ENCODE assay signal across 9 mouse cellular contexts in the genomic region with DNA sequence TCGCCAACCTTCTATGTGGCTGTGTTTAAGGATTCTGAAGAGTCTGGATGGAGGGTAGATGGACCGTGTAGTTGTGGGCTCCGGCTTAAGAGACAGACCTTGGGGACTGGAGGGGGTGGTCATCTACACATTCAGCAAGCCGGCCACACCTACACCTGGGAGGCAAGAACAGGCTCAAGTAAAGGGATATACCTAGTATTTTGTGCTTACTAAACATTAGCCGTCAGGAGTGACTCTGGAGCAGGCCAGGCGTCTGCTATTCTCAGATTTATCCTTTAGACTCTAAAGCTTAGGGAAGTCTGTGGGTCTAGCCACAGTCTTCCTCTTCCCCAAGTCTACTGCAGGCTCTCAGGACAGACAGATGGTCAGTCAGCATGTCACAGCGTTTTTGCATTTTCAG. TPM values are rescaled to one million over a fixed set of nuclear protein-coding genes. Genes with fewer than 3 reads are reported as not detected.
DNase-seq lines count a peak whose midpoint lies in the region; ATAC-seq and TF ChIP-seq lines count a peak whose summit lies in the region.
"Had no signal": no experiment of that assay in that cellular context is flagged by ENCODE, and none has a peak within 500 bp of the region (broad histone marks: within the 10 kb centered on the region; RNA-seq: fewer than 3 reads in every experiment).

No protein-coding gene starts in this region.

- peak overlapping the region; percentile 88 for H3K4me3 ChIP-seq in left cerebral cortex, adult 2 months
- H3K4me3 ChIP-seq in embryonic facial prominence, embryonic 12.5 days: peak overlapping the region; percentile 76
- peak overlapping the region; percentile 82 for H3K4me3 ChIP-seq in limb, embryonic 10.5 days
- peak overlapping the region; percentile 85 for H3K4me3 ChIP-seq in neural tube, embryonic 14.5 days (ENCODE audit: low read depth, low read length)

- H3K27ac ChIP-seq in left cerebral cortex, adult 2 months: peak overlapping the region; percentile 97; the same call in 1 of the 2 replicates
- no peak overlapping the region; the same call in 1 of the 2 replicates for H3K27ac ChIP-seq in embryonic facial prominence, embryonic 12.5 days
- H3K27ac ChIP-seq in limb, embryonic 10.5 days: peak overlapping the region; percentile 92
- no peak overlapping the region for H3K27ac ChIP-seq in neural tube, embryonic 14.5 days (ENCODE audit: low read depth, low read length)

- no peak for ATAC-seq in embryonic facial prominence, embryonic 12.5 days (ENCODE audit: insufficient number of reproducible peaks, insufficient read depth, low FRiP score, low TSS enrichment)
- ATAC-seq in neural tube, embryonic 14.5 days (ENCODE audit: low read depth): no peak
- ATAC-seq in megakaryocyte-erythroid progenitor cell, adult 5-6 weeks (replicated peaks; ENCODE audit: low FRiP score, low TSS enrichment, poor library complexity, severe bottlenecking): no peak

- peaks cover 9% of the 10 kb centered on the region for H3K4me1 ChIP-seq in embryonic facial prominence, embryonic 12.5 days
- H3K4me1 ChIP-seq in limb, embryonic 10.5 days: peaks cover 15% of the 10 kb centered on the region
- peaks cover 5% of the 10 kb centered on the region for H3K4me1 ChIP-seq in neural tube, embryonic 14.5 days (ENCODE audit: control insufficient read depth, insufficient read depth, low read length)

- intact Hi-C loops in left cerebral cortex, adult 2 months (cut with DNase I): loop anchor here (5.0 kb wide), 1 partner anchor 91 kb away; the partner anchor contains the start of gene Chst10
- intact Hi-C loops in left cerebral cortex, postnatal 4 days (cut with DNase I): loop anchor here (10.0 kb wide), 1 partner anchor 94 kb away; the partner anchor contains the start of gene Chst10

- WGBS in embryonic facial prominence, embryonic 12.5 days: 41% methylated on average over 7 of the region's 7 CpGs
- 38% methylated on average over 7 of the region's 7 CpGs for WGBS in limb, embryonic 10.5 days
- 44% methylated on average over 7 of the region's 7 CpGs for WGBS in neural tube, embryonic 14.5 days

- no peaks in the 10 kb centered on the region for H3K27me3 ChIP-seq in embryonic facial prominence, embryonic 12.5 days
- H3K27me3 ChIP-seq in limb, embryonic 10.5 days (ENCODE audit: low read depth, poor library complexity, severe bottlenecking): no peaks in the 10 kb centered on the region
- H3K27me3 ChIP-seq in neural tube, embryonic 14.5 days (ENCODE audit: control insufficient read depth, insufficient read depth, low read length): no peaks in the 10 kb centered on the region

- H3K4me2 ChIP-seq in embryonic facial prominence, embryonic 12.5 days (replicated peaks): peak overlapping the region; percentile 77
- peak overlapping the region; percentile 86 for H3K4me2 ChIP-seq in neural tube, embryonic 14.5 days (ENCODE audit: low read depth, low read length)

- no peak for TF ChIP-seq CTCF in left cerebral cortex, adult 2 months (IDR thresholded peaks at IDR 0.05)

- peak overlapping the region; percentile 67 for H3K9ac ChIP-seq in embryonic facial prominence, embryonic 12.5 days
- peak overlapping the region; percentile 78 for H3K9ac ChIP-seq in neural tube, embryonic 14.5 days (replicated peaks; ENCODE audit: low read depth, low read length)

- H3K36me3 ChIP-seq in embryonic facial prominence, embryonic 12.5 days: peaks cover 21% of the 10 kb centered on the region
- peaks cover 25% of the 10 kb centered on the region for H3K36me3 ChIP-seq in limb, embryonic 10.5 days
- no peaks in the 10 kb centered on the region for H3K36me3 ChIP-seq in neural tube, embryonic 14.5 days (ENCODE audit: control insufficient read depth, insufficient read depth, low read length)

- H3K9me3 ChIP-seq in embryonic facial prominence, embryonic 12.5 days: no peaks in the 10 kb centered on the region
- H3K9me3 ChIP-seq in limb, embryonic 10.5 days (replicated peaks): no peaks in the 10 kb centered on the region
- no peaks in the 10 kb centered on the region for H3K9me3 ChIP-seq in neural tube, embryonic 14.5 days (ENCODE audit: control insufficient read depth, low read length)

- DNase-seq in left cerebral cortex, adult 2 months (ENCODE audit: extremely low spot score in 1 of 2, low spot score in 2 of 2): no peak
- no peak for DNase-seq in left cerebral cortex, postnatal 4 days
- no peak for DNase-seq in limb, embryonic 10.5 days (ENCODE audit: low spot score)
- no peak for DNase-seq in layer of hippocampus, postnatal 36 days
- DNase-seq in c-Kit-positive CD71-positive TER-119-positive erythroid progenitor cells, embryonic 14.5 days (ENCODE audit: low spot score): no peak

RNA-seq across cellular contexts. Expression of gene Pdcl3, which starts 2.9 kb away (rescaled TPM):
- total RNA-seq in left cerebral cortex, adult 2 months (2021): 10 to 100 TPM; 32.2 to 40.8 TPM
- 10 to 100 TPM; 64.4 to 68.7 TPM for total RNA-seq in left cerebral cortex, postnatal 4 days (2021)
- 151 and 165 TPM in 2 replicates for polyA plus RNA-seq in embryonic facial prominence, embryonic 12.5 days (2016; fragmentation: Nextera tagmentation; extraction: Ambion mirVana)
- 148 and 150 TPM in 2 replicates for polyA plus RNA-seq in limb, embryonic 10.5 days (2016; fragmentation: Nextera tagmentation; extraction: Ambion mirVana)
- 167 and 168 TPM in 2 replicates for polyA plus RNA-seq in neural tube, embryonic 14.5 days (2014; fragmentation: Nextera tagmentation; extraction: Ambion mirVana)
- 38.1 and 43.7 TPM in 2 replicates for total RNA-seq in megakaryocyte-erythroid progenitor cell, adult 5-6 weeks (2014; fragmentation: Nextera tagmentation)
- total RNA-seq in megakaryocyte-erythroid progenitor cell, adult 5-6 weeks (2017): 36.6 and 60.5 TPM in 2 replicates
- total RNA-seq in layer of hippocampus, postnatal 36 days (2021): 10 to 100 TPM; 32.5 to 35.9 TPM

RNA-seq across cellular contexts. Expression of gene Nms, which starts 49.4 kb away (rescaled TPM):
- total RNA-seq in left cerebral cortex, adult 2 months (2021): not detected
- total RNA-seq in left cerebral cortex, postnatal 4 days (2021): not detected
- not detected in 2 replicates for polyA plus RNA-seq in embryonic facial prominence, embryonic 12.5 days (2016; fragmentation: Nextera tagmentation; extraction: Ambion mirVana)
- not detected in 2 replicates for polyA plus RNA-seq in limb, embryonic 10.5 days (2016; fragmentation: Nextera tagmentation; extraction: Ambion mirVana)
- polyA plus RNA-seq in neural tube, embryonic 14.5 days (2014; fragmentation: Nextera tagmentation; extraction: Ambion mirVana): 6.1 and 8.4 TPM in 2 replicates
- not detected in 2 replicates for total RNA-seq in megakaryocyte-erythroid progenitor cell, adult 5-6 weeks (2014; fragmentation: Nextera tagmentation)
- total RNA-seq in megakaryocyte-erythroid progenitor cell, adult 5-6 weeks (2017): not detected in 2 replicates
- not detected for total RNA-seq in layer of hippocampus, postnatal 36 days (2021)
- total RNA-seq: adrenal gland, adult 18-20 months had no signal

Comparison
In these comparisons a context has a peak if more than half of its experiments do, and no peak if none do; other contexts are left out.
1. H3K27ac ChIP-seq: peak in left cerebral cortex, adult 2 months (single experiment) and limb, embryonic 10.5 days (single experiment); none in embryonic facial prominence, embryonic 12.5 days (single experiment) and neural tube, embryonic 14.5 days (single experiment).
2. Peak in every context shown above with its lines, with median percentiles within 50 percentile points of each other: H3K4me3 ChIP-seq.